Mouse (Mus musculus): ENCODE results near the gene Pdia5. TPM values are rescaled to one million over a fixed set of nuclear protein-coding genes. Genes with fewer than 3 reads are reported as not detected.

Pdia5 gene
- 11.3 and 13.1 TPM in 2 replicates for polyA plus RNA-seq (2014; fragmentation: Nextera tagmentation; extraction: Ambion mirVana)

- Histone ChIP-seq H3K27ac (ENCODE audit: low read depth, low read length) (no peak within 1 kb of the TSS), H3K36me3 (ENCODE audit: control insufficient read depth, insufficient read depth, low read length) (no peaks in the 10 kb centered on the region), H3K27me3 (ENCODE audit: control insufficient read depth, insufficient read depth, low read length) (no peaks in the 10 kb centered on the region), H3K4me1 (replicated peaks; ENCODE audit: control insufficient read depth, insufficient read depth, low read length) (peaks cover 3% of the 10 kb centered on the region), H3K4me2 (replicated peaks; ENCODE audit: low read depth, low read length) (peak within 1 kb of the TSS; percentile 98), H3K9ac (ENCODE audit: low read depth, low read length) (peak within 1 kb of the TSS; percentile 72), H3K9me3 (ENCODE audit: control insufficient read depth, low read length) (no peaks in the 10 kb centered on the region), H3K4me3 (ENCODE audit: low read depth, low read length) (peak within 1 kb of the TSS; percentile 83)
- peak; percentile 88 for DNase-seq (ENCODE audit: low spot score)
- under 1% methylated on average over 62 of the region's 66 CpGs for WGBS
- ATAC-seq (ENCODE audit: low FRiP score): peak; percentile 94
Measured at GRCm38 (mm10) chr16:35490231-35491070, at the start of gene Pdia5. Gene Pdia5, minus strand, starts transcription at chr16:35490873.

- no peak for DNase-seq (ENCODE audit: low spot score)
- Histone ChIP-seq H3K27me3 (ENCODE audit: control insufficient read depth, insufficient read depth, low read length) (peaks cover 3% of the 10 kb centered on the region; the same call in 1 of the 2 replicates), H3K27ac (ENCODE audit: low read depth, low read length) (no peak overlapping the region), H3K4me3 (ENCODE audit: low read depth, low read length) (no peak overlapping the region), H3K9ac (ENCODE audit: low read depth, low read length) (no peak overlapping the region), H3K36me3 (ENCODE audit: control insufficient read depth, insufficient read depth, low read length) (no peaks in the 10 kb centered on the region), H3K4me2 (replicated peaks; ENCODE audit: low read depth, low read length) (no peak overlapping the region), H3K4me1 (replicated peaks; ENCODE audit: control insufficient read depth, insufficient read depth, low read length) (no peaks in the 10 kb centered on the region; the same call in 1 of the 2 replicates), H3K9me3 (ENCODE audit: control insufficient read depth, low read length) (no peaks in the 10 kb centered on the region)
- no peak for ATAC-seq (ENCODE audit: low FRiP score)
- WGBS: 65% methylated on average over 10 of the region's 10 CpGs
Measured at GRCm38 (mm10) chr16:35539041-35539440, 48.4 kb upstream of the Pdia5 start.

GRCm38 (mm10) chr16:35537651-35538050 lies 47.0 kb upstream of the Pdia5 start:
- Histone ChIP-seq H3K27me3 (ENCODE audit: control insufficient read depth, insufficient read depth, low read length) (peaks cover 3% of the 10 kb centered on the region; the same call in 1 of the 2 replicates), H3K27ac (ENCODE audit: low read depth, low read length) (no peak overlapping the region), H3K4me2 (replicated peaks; ENCODE audit: low read depth, low read length) (no peak overlapping the region), H3K9me3 (ENCODE audit: control insufficient read depth, low read length) (no peaks in the 10 kb centered on the region), H3K4me3 (ENCODE audit: low read depth, low read length) (no peak overlapping the region), H3K36me3 (ENCODE audit: control insufficient read depth, insufficient read depth, low read length) (no peaks in the 10 kb centered on the region), H3K4me1 (replicated peaks; ENCODE audit: control insufficient read depth, insufficient read depth, low read length) (no peaks in the 10 kb centered on the region; the same call in 1 of the 2 replicates), H3K9ac (ENCODE audit: low read depth, low read length) (no peak overlapping the region)
- ATAC-seq (ENCODE audit: low FRiP score) (no peak), DNase-seq (ENCODE audit: low spot score) (no peak)
- 86% methylated on average over 8 of the region's 8 CpGs for WGBS

- peaks cover 3% of the 10 kb centered on the region; the same call in 1 of the 2 replicates for H3K27me3 ChIP-seq (ENCODE audit: control insufficient read depth, insufficient read depth, low read length)
- no peak for ATAC-seq (ENCODE audit: low FRiP score)
- H3K9me3 ChIP-seq (ENCODE audit: control insufficient read depth, low read length): no peaks in the 10 kb centered on the region
- H3K36me3 ChIP-seq (ENCODE audit: control insufficient read depth, insufficient read depth, low read length): no peaks in the 10 kb centered on the region
- H3K9ac ChIP-seq (ENCODE audit: low read depth, low read length): no peak overlapping the region
- no peak overlapping the region for H3K4me3 ChIP-seq (ENCODE audit: low read depth, low read length)
- H3K4me2 ChIP-seq (replicated peaks; ENCODE audit: low read depth, low read length): no peak overlapping the region
- 79% methylated on average over 3 of the region's 3 CpGs for WGBS
- no peak overlapping the region for H3K27ac ChIP-seq (ENCODE audit: low read depth, low read length)
- H3K4me1 ChIP-seq (replicated peaks; ENCODE audit: control insufficient read depth, insufficient read depth, low read length): no peaks in the 10 kb centered on the region
- no peak for DNase-seq (ENCODE audit: low spot score)
Measured at GRCm38 (mm10) chr16:35534630-35535029, 44.0 kb upstream of the Pdia5 start.

GRCm38 (mm10) chr16:35524200-35524599 lies 33.5 kb upstream of the Pdia5 start:
- WGBS: 79% methylated on average over 4 of the region's 4 CpGs
- ATAC-seq (ENCODE audit: low FRiP score) (no peak), DNase-seq (ENCODE audit: low spot score) (no peak)
- H3K4me2 ChIP-seq (replicated peaks; ENCODE audit: low read depth, low read length): no peak overlapping the region
- no peak overlapping the region for H3K9ac ChIP-seq (ENCODE audit: low read depth, low read length)
- H3K36me3 ChIP-seq (ENCODE audit: control insufficient read depth, insufficient read depth, low read length): no peaks in the 10 kb centered on the region
- no peaks in the 10 kb centered on the region for H3K27me3 ChIP-seq (ENCODE audit: control insufficient read depth, insufficient read depth, low read length)
- no peaks in the 10 kb centered on the region for H3K4me1 ChIP-seq (replicated peaks; ENCODE audit: control insufficient read depth, insufficient read depth, low read length)
- H3K9me3 ChIP-seq (ENCODE audit: control insufficient read depth, low read length): no peaks in the 10 kb centered on the region
- no peak overlapping the region for H3K27ac ChIP-seq (ENCODE audit: low read depth, low read length)
- no peak overlapping the region for H3K4me3 ChIP-seq (ENCODE audit: low read depth, low read length)

- H3K9ac ChIP-seq (ENCODE audit: low read depth, low read length): no peak overlapping the region
- no peaks in the 10 kb centered on the region for H3K36me3 ChIP-seq (ENCODE audit: control insufficient read depth, insufficient read depth, low read length)
- no peaks in the 10 kb centered on the region for H3K27me3 ChIP-seq (ENCODE audit: control insufficient read depth, insufficient read depth, low read length)
- DNase-seq (ENCODE audit: low spot score) (no peak), ATAC-seq (ENCODE audit: low FRiP score) (no peak)
- H3K9me3 ChIP-seq (ENCODE audit: control insufficient read depth, low read length): no peaks in the 10 kb centered on the region
- no peak overlapping the region for H3K27ac ChIP-seq (ENCODE audit: low read depth, low read length)
- no peak overlapping the region for H3K4me2 ChIP-seq (replicated peaks; ENCODE audit: low read depth, low read length)
- H3K4me3 ChIP-seq (ENCODE audit: low read depth, low read length): no peak overlapping the region
- 57% methylated on average over 7 of the region's 7 CpGs for WGBS
- no peaks in the 10 kb centered on the region for H3K4me1 ChIP-seq (replicated peaks; ENCODE audit: control insufficient read depth, insufficient read depth, low read length)
Measured at GRCm38 (mm10) chr16:35519245-35519644, 28.6 kb upstream of the Pdia5 start.

- Histone ChIP-seq H3K27me3 (ENCODE audit: control insufficient read depth, insufficient read depth, low read length) (no peaks in the 10 kb centered on the region), H3K4me3 (ENCODE audit: low read depth, low read length) (no peak overlapping the region), H3K4me1 (replicated peaks; ENCODE audit: control insufficient read depth, insufficient read depth, low read length) (no peaks in the 10 kb centered on the region), H3K27ac (ENCODE audit: low read depth, low read length) (no peak overlapping the region), H3K9me3 (ENCODE audit: control insufficient read depth, low read length) (no peaks in the 10 kb centered on the region), H3K4me2 (replicated peaks; ENCODE audit: low read depth, low read length) (no peak overlapping the region), H3K9ac (ENCODE audit: low read depth, low read length) (no peak overlapping the region), H3K36me3 (ENCODE audit: control insufficient read depth, insufficient read depth, low read length) (no peaks in the 10 kb centered on the region)
- ATAC-seq (ENCODE audit: low FRiP score): no peak
- WGBS: 71% methylated on average over 23 of the region's 23 CpGs
- DNase-seq (ENCODE audit: low spot score): no peak
Measured at GRCm38 (mm10) chr16:35517976-35518951, 27.6 kb upstream of the Pdia5 start.

GRCm38 (mm10) chr16:35515977-35516612 lies 25.4 kb upstream of the Pdia5 start:
- H3K4me1 ChIP-seq (replicated peaks; ENCODE audit: control insufficient read depth, insufficient read depth, low read length): no peaks in the 10 kb centered on the region
- no peaks in the 10 kb centered on the region for H3K36me3 ChIP-seq (ENCODE audit: control insufficient read depth, insufficient read depth, low read length)
- H3K27ac ChIP-seq (ENCODE audit: low read depth, low read length): no peak overlapping the region
- ATAC-seq (ENCODE audit: low FRiP score) (no peak), DNase-seq (ENCODE audit: low spot score) (no peak)
- H3K9ac ChIP-seq (ENCODE audit: low read depth, low read length): no peak overlapping the region
- H3K27me3 ChIP-seq (ENCODE audit: control insufficient read depth, insufficient read depth, low read length): no peaks in the 10 kb centered on the region
- WGBS: 60% methylated on average over 21 of the region's 21 CpGs
- no peaks in the 10 kb centered on the region for H3K9me3 ChIP-seq (ENCODE audit: control insufficient read depth, low read length)
- no peak overlapping the region for H3K4me2 ChIP-seq (replicated peaks; ENCODE audit: low read depth, low read length)
- no peak overlapping the region for H3K4me3 ChIP-seq (ENCODE audit: low read depth, low read length)

Data from hindbrain, embryonic 11.5 days (tissue).